Mouse (Mus musculus): ENCODE data around the gene Bbs9. TPM values are rescaled to one million over a fixed set of nuclear protein-coding genes. Genes with fewer than 3 reads are reported as not detected.

Bbs9 gene
- polyA plus RNA-seq, 1 experiment from 2014 or later: 15.5 TPM

DNA sequence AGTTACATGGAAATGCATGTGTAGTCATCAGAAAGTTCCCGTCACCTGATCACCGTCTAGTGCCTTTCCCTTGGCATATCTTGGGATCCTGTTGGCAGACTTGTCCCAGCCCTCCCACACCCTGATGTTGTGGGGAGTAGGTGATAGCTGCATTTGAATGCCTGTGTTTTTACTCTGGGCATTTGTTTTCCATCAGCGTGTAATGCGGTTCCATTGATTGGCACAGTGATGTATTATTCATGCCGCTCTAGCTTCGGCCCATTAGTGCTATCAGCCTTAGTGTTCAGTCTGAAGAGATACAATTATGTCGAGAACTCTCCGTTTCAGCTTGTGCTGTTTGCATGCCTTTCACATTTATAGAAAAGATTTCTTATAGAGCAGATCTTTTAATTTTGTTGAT is 259.9 kb downstream of the Bbs9 start:
- 95% methylated on average over 8 of the region's 8 CpGs for WGBS (ENCODE audit: missing documents)
- Histone ChIP-seq H3K79me2 (ENCODE audit: inconsistent target) (no peaks in the 10 kb centered on the region), H3K27ac (no peak overlapping the region), H3K36me3 (ENCODE audit: inconsistent target) (no peaks in the 10 kb centered on the region), H3K4me3 (ENCODE audit: inconsistent target) (no peak overlapping the region)

DNA sequence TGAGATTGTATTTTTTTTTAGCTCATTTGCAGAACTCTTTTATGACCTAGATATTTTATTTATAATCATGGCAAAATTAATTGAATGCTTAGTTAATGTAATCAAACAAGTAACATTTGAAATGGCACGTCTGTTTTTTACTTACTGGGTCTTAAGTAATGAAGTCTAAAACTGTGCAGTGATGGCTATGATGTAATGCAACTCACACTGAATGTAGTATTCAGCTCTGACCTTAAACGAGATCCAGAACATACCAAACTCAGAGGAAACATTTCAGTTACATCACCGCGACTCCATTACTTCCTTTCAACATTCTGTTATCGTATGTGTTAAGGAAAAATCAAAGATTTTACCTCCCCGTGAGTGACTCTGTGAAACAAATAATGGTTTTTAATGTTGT is 262.4 kb downstream of the Bbs9 start:
- Histone ChIP-seq H3K79me2 (ENCODE audit: inconsistent target) (no peaks in the 10 kb centered on the region), H3K4me3 (ENCODE audit: inconsistent target) (no peak overlapping the region), H3K27ac (no peak overlapping the region), H3K36me3 (ENCODE audit: inconsistent target) (no peaks in the 10 kb centered on the region)
- 78% methylated on average over 6 of the region's 6 CpGs for WGBS (ENCODE audit: missing documents)

DNA sequence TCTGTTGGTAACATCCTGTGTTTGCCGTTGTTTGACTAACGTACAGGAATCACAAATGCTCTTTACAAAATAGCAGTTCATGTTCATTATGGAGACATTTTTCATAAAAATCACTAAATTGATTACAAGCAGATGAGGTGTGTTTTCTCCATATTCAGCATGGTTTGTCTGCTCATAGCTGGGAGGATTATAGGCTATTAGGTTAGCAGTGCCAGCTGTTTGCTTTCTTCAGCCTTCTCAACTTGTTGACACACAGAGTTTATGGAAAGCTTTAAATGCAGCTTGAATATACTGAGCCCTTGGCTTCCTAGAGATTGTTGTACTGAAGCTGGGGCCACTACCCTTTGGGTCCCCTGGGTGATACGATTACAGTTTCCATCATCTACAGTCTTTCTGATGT is 263.3 kb downstream of the Bbs9 start:
- Histone ChIP-seq H3K27ac (no peak overlapping the region), H3K79me2 (ENCODE audit: inconsistent target) (no peaks in the 10 kb centered on the region), H3K36me3 (ENCODE audit: inconsistent target) (no peaks in the 10 kb centered on the region), H3K4me3 (ENCODE audit: inconsistent target) (no peak overlapping the region)
- WGBS (ENCODE audit: missing documents): 91% methylated on average over 3 of the region's 3 CpGs

DNA sequence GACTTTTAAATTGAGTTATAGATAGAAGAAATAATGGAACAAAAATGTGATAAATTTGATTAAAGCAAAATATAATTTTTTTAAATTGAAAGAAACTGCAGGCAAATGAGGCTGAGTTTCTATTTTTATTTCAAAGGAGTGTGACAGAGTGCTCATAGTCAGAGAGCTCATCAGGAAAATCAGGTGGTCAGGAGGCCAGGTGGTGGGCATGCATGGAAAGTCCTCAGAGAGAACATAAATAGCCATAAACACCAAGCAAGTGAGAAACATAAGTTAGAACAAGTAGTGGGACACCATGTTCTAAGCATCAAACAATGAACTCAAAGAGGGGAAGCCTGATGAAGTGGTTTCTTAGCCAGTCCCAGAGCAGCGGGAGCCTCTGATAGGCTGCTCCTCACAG is 266.5 kb downstream of the Bbs9 start:
- 92% methylated on average over 1 of the region's 1 CpGs for WGBS (ENCODE audit: missing documents)
- H3K4me3 ChIP-seq (ENCODE audit: inconsistent target): no peak overlapping the region

DNA sequence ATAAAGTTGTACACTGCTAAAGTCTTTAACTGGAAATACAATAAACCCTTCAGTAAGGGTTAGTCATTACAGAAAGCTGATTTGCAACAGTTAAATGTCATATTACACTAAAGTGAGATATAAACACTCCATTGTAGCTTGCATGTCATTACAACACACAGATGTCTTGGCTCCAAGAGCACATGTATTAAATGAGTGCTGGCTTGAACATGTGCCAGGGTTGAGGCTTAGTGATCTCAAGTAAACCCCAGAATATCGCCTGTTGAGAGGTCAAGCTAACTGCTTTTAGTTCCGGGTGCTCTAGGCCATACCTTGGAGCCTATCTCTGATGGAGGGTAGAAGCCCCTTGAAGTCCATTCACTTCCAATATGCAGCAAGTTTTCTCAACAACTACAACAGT is 273.1 kb downstream of the Bbs9 start:
- Histone ChIP-seq H3K36me3 (ENCODE audit: inconsistent target) (no peaks in the 10 kb centered on the region), H3K27ac (no peak overlapping the region), H3K79me2 (ENCODE audit: inconsistent target) (no peaks in the 10 kb centered on the region), H3K4me3 (ENCODE audit: inconsistent target) (no peak overlapping the region)
- WGBS (ENCODE audit: missing documents): 81% methylated on average over 2 of the region's 2 CpGs

More for the DNA sequence above, 266.5 kb downstream of the Bbs9 start:
- H3K79me2 ChIP-seq (ENCODE audit: inconsistent target): no peaks in the 10 kb centered on the region
- no peak overlapping the region for H3K27ac ChIP-seq
- H3K36me3 ChIP-seq (ENCODE audit: inconsistent target): no peaks in the 10 kb centered on the region

DNA sequence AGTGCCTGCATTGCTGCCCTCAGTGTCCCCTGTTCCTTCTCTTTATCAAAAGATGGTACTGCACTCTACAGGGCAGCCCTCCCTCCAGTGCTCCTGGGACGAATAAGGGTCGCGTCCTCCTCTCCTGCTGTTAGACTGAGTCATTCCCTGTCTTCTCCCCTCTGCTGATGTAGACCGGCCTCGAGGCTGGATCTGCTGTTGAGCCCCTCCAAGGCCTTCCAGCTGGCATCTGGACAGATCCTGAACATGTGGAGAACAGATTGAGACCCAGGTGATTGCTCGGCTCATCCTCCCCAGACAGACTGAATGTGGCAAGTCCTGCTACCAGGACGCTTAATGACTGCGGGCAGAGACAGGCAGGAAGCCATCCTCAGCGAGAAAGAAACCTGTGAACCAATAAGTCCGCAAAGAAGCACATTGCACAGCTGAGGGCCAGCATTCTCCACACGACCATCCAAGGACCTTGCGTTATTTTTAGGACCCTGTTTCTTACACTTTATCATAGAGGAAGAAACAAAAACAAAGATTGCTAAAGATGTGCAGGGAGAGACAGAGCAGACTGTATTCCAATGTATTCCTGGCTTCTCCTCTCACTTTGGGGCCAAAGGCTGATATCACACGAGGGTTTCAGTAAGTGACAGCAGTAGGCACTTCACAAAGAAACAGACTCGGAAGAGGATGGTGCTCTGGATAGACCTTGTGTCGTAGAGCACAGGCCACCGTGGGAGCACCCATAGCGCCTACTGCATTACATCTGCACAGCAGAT is 275.4 kb downstream of the Bbs9 start:
- 95% methylated on average over 17 of the region's 17 CpGs for WGBS (ENCODE audit: missing documents)
- H3K79me2 ChIP-seq (ENCODE audit: inconsistent target): no peaks in the 10 kb centered on the region
- H3K36me3 ChIP-seq (ENCODE audit: inconsistent target): no peaks in the 10 kb centered on the region
- H3K4me3 ChIP-seq (ENCODE audit: inconsistent target): no peak overlapping the region
- H3K27ac ChIP-seq: no peak overlapping the region

DNA sequence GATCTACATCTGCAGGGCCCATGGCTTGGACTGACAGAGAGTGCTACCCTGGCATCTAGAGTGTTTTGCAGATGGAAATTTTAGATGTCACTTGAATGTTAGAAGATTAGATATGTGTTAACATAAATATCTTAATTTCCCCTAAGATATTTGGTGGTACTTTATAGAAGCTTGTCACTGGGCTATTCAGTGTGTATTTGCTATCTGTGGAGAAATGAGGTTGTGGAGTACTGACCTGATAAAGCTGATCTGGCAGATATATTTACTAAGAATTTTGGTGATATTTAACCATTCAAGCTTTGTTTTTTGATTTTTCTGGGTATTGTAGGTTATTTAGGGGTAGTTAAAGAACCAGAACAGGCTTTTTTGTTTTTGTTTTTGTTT is 276.0 kb downstream of the Bbs9 start:
- Histone ChIP-seq H3K79me2 (ENCODE audit: inconsistent target) (no peaks in the 10 kb centered on the region), H3K36me3 (ENCODE audit: inconsistent target) (no peaks in the 10 kb centered on the region), H3K27ac (no peak overlapping the region), H3K4me3 (ENCODE audit: inconsistent target) (no peak overlapping the region)

DNA sequence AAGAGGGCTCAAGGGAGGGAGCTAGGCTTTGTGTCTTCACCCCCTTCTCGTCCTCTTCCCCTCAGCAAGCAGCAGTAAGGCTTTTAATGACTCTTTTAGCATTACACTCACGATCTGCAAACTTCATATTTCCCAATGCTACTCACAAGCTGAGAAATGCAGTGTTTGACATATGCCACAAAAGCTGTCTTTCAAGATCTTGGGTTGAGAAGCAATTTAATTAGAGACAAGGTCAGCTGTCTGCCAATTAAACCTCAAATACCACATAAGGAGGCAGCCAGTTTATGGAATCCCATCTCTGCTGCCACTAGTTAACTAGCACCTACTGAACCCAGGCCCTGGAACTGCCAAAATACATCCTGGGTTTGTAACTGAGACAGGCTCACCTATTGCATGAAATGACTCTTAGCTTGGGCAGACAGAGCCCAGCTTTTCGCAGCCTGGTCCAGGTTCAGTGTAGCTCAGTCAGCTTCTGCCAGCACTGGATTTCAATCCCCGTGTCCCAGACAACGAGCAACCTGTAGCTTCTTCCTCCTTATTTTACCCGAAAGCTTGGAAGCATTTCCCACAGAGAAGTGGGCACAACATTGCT is 278.7 kb downstream of the Bbs9 start:
- Histone ChIP-seq H3K79me2 (ENCODE audit: inconsistent target) (no peaks in the 10 kb centered on the region), H3K27ac (no peak overlapping the region), H3K36me3 (ENCODE audit: inconsistent target) (no peaks in the 10 kb centered on the region), H3K4me3 (ENCODE audit: inconsistent target) (no peak overlapping the region)
- WGBS (ENCODE audit: missing documents): 86% methylated on average over 6 of the region's 6 CpGs

DNA sequence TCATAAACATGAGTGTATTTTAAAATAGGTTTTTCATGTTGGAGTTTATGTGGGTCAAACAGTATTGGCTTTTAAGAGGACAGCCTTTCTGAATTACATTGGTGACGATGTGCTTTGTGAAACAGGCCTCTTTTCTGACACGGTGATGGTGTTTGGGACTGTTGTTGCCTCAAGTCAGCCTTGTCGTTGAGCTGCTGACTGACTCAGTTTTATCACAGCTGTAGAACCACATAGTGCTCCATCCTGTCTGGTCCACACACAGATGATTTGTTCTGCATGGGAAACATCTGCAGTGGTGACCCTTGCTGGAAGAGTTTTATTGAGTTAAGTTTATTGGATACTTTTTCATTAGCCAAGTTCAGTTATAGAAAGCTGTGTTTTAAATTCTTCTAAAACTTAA is 283.0 kb downstream of the Bbs9 start:
- no peaks in the 10 kb centered on the region for H3K36me3 ChIP-seq (ENCODE audit: inconsistent target)
- H3K27ac ChIP-seq: no peak overlapping the region
- H3K79me2 ChIP-seq (ENCODE audit: inconsistent target): no peaks in the 10 kb centered on the region
- no peak overlapping the region for H3K4me3 ChIP-seq (ENCODE audit: inconsistent target)
- 85% methylated on average over 3 of the region's 3 CpGs for WGBS (ENCODE audit: missing documents)

DNA sequence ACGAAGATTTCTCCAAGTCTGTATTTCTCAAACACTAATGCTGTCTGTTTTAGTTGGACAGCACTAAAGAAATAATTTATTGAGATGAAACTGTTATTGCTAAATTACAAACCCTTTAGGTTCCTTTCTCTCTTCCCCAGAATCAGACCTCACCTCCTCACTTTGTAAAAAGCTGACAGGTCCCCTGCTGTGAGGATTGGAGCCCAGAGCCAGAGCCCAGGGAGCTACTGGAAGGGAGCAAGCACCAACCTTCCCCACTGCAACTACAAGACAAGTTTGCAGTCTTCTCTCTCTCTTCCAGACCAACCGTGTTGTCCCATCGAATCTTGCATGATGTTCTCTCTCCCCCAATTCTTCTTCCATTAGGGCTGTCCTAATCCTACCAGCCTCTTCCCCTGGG is 283.7 kb downstream of the Bbs9 start:
- H3K79me2 ChIP-seq (ENCODE audit: inconsistent target): no peaks in the 10 kb centered on the region
- 84% methylated on average over 3 of the region's 3 CpGs for WGBS (ENCODE audit: missing documents)
- no peak overlapping the region for H3K4me3 ChIP-seq (ENCODE audit: inconsistent target)
- H3K27ac ChIP-seq: no peak overlapping the region
- H3K36me3 ChIP-seq (ENCODE audit: inconsistent target): no peaks in the 10 kb centered on the region

DNA sequence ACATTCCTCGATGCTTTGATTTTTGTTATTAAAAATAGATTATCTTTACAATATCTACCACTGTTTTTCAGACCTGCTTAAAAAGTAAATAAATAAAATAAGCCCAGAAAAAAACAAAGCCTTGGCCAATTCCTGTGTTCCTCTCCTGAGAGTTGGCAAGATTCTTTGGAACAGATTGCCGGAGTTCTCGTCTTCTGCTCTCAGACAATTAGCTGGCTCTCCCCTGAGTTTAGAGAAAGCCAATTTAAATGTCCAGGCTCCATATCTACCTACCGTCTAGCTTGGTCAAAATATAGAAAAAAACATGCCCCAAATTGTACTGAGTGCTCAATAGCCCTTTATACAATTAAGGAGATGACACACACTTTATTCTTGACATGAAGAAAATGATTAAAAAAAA is 284.9 kb downstream of the Bbs9 start:
- Histone ChIP-seq H3K79me2 (ENCODE audit: inconsistent target) (no peaks in the 10 kb centered on the region), H3K4me3 (ENCODE audit: inconsistent target) (no peak overlapping the region), H3K36me3 (ENCODE audit: inconsistent target) (no peaks in the 10 kb centered on the region), H3K27ac (no peak overlapping the region)
- WGBS (ENCODE audit: missing documents): 93% methylated on average over 4 of the region's 4 CpGs

DNA sequence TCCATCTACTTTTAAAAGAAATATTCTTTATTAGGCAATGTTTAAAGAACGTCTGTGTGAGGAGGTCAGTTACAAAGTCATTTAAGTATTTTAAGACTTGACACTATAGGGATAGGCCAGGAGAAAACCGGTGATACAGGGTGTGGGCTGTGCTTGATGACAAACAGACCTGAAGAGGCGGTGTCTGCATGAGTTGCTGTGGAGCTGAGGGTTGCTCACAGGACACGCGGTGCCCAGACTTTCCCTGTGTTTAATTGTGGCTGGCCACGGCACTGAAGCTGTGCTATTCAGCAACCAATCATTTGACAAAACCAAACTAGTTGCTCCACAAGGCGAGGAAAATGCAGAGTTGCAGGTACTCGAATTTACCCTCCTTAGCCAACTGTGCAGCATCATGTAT is 286.0 kb downstream of the Bbs9 start:
- H3K27ac ChIP-seq: no peak overlapping the region
- 95% methylated on average over 8 of the region's 8 CpGs for WGBS (ENCODE audit: missing documents)
- H3K79me2 ChIP-seq (ENCODE audit: inconsistent target): no peaks in the 10 kb centered on the region
- H3K36me3 ChIP-seq (ENCODE audit: inconsistent target): no peaks in the 10 kb centered on the region
- no peak overlapping the region for H3K4me3 ChIP-seq (ENCODE audit: inconsistent target)

DNA sequence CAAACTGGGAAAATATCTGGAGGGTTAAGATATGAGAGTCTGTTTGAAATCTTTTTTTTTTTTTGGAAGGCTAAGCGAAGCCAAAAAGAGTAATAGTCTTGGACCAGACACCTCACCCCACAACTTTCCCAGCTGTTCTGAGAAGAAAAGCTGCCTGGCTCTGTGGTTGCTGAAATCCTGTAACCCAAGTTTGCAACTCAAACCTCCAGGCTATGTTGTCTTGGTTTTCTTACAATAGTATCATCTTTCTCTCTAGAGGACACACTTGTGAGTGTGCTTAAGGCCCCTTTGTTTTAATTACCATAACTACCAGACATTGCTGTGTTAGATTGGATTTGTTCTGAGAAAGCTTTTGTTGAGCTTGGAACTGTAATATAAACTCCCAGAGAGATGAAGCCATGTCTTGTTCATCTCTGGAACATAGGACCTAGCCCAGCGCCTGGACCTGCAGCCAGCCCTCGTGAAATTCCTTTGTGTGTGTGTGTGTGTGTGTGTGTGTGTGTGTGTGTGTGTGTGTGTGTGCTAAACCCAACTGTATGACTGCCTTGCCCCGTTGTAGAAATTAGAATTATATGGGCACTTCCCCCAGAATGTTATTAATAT is 290.2 kb downstream of the Bbs9 start:
- 97% methylated on average over 4 of the region's 4 CpGs for WGBS (ENCODE audit: missing documents)
- Histone ChIP-seq H3K27ac (no peak overlapping the region), H3K79me2 (ENCODE audit: inconsistent target) (no peaks in the 10 kb centered on the region), H3K4me3 (ENCODE audit: inconsistent target) (no peak overlapping the region), H3K36me3 (ENCODE audit: inconsistent target) (no peaks in the 10 kb centered on the region)

DNA sequence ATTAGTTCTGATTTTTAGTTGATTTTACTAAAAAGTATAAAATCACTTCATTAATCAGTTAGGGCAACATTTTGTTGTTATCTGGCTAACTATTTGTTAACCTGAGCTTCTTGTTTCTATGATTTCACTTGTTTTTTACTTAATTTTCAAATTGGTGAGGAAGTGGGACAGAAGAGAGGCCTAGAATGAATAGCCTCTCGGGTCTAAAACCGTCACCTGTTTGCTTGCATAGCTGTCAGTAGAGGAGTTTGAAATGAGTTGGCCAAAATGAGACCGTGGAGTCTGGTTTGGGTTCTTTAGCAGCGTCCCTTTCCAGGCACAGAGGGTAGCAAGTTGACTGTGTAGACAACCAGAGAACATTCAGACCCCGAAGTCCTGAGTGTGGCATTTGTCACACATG is 291.6 kb downstream of the Bbs9 start:
- 93% methylated on average over 5 of the region's 5 CpGs for WGBS (ENCODE audit: missing documents)
- H3K4me3 ChIP-seq (ENCODE audit: inconsistent target): no peak overlapping the region
- no peaks in the 10 kb centered on the region for H3K79me2 ChIP-seq (ENCODE audit: inconsistent target)
- no peak overlapping the region for H3K27ac ChIP-seq
- H3K36me3 ChIP-seq (ENCODE audit: inconsistent target): no peaks in the 10 kb centered on the region

DNA sequence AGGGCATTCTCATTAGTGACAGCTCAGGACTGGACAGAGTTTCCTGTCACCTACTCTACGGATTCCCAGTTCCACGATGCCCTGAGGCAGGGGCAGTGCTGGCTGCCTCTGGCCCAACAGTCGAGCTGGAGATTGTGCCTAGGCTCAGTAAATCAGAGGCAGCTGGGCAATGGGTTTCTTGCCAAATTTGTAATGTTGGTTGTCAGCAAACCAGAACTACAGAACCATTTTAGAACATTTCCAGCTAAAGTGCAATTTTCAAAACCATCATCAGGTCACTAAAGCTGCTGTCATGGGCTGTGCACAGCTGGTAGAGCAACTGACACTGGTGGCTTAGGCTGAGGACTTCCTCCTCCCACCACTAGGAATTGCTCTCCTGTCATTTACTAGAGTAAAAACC is 292.3 kb downstream of the Bbs9 start:
- H3K79me2 ChIP-seq (ENCODE audit: inconsistent target): no peaks in the 10 kb centered on the region
- WGBS (ENCODE audit: missing documents): 94% methylated on average over 3 of the region's 3 CpGs
- H3K27ac ChIP-seq: no peak overlapping the region
- no peak overlapping the region for H3K4me3 ChIP-seq (ENCODE audit: inconsistent target)
- no peaks in the 10 kb centered on the region for H3K36me3 ChIP-seq (ENCODE audit: inconsistent target)

All from macrophage (primary cell).